Mouse (Mus musculus): ENCODE results near the gene Ifnar2.
A peak's percentile ranks its signal among the peaks of the same experiment; 100 is the strongest.

The Ifnar2 gene

DNA sequence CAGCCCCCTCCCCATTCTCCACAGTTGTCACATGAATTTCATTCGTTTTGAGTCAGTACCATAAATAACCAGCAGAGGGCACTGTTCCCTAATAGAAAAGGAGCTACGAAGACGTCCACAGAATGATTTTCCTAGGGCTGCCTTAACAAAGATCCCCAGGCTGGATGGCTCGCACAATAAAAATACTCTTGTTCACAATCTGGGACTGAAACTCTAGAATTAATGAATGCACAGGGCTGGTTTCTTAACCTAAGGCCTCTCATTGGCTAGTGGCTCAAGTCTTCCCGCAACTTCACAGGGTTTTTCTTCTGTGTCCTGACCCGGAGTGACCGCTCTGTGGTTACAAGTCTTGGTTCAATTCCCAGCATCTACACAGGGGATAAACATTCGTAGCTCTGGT lies 14.0 kb upstream of the Ifnar2 start:
- DNase-seq (ENCODE audit: low spot score) = peak; percentile 81

DNA sequence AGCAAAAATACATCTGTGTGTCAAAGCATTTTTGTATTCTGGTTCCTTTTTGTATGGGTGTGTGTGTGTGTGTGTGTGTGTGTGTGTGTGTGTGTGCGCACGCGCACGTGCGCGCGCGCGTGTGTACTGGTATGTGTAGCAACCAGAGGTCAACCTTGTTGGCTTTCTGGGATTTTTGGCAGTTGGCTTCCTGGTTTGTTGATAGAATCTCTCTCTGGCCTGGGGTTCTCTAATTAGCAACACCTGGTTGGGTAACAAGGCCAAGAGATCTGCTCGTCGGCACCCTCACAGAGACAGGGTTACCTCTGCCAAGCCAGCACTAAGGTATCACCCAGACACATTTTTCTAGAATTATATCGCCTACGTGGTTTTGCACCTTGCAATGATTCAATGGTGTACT lies 13.1 kb upstream of the Ifnar2 start:
- DNase-seq (ENCODE audit: low spot score) = no peak

DNA sequence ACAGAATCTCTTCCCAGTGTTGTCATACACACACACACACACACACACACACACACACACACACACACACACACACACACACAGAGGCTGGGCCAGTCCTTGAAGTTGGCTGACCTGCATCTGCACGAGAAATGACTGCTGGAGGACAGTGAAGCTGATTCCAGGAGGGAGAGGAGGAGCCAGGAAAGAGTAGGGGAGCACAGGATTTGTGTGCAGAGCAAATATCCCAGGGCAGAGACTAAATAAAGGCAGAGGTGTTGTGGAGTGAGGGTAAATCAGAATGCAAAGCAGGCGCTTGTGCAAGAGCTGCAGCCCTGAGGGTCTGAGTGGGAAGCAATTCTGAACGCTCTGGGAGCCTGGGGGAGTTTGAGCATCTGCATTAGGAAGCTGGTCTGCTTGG lies 12.4 kb upstream of the Ifnar2 start:
- DNase-seq (ENCODE audit: low spot score) = no peak

DNA sequence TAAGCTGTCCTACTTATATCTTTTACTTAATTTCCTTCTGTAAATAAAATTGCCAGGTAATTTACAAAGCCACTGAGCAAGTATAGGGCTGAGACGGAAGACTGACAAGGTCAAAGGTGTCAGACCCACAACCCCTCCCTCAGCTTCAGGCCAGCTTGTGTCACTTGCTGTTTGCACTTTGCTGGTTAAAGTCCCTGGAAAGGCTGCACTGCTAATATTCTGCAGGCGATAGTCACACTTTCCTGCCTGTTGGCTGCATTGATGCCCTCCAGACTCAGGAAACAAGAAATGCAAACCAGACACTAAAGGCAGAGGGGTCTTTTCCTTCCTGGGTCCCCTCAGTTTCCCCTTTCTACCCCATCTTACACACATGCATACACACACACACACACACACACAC lies 10.6 kb upstream of the Ifnar2 start:
- DNase-seq (ENCODE audit: low spot score) = no peak

DNA sequence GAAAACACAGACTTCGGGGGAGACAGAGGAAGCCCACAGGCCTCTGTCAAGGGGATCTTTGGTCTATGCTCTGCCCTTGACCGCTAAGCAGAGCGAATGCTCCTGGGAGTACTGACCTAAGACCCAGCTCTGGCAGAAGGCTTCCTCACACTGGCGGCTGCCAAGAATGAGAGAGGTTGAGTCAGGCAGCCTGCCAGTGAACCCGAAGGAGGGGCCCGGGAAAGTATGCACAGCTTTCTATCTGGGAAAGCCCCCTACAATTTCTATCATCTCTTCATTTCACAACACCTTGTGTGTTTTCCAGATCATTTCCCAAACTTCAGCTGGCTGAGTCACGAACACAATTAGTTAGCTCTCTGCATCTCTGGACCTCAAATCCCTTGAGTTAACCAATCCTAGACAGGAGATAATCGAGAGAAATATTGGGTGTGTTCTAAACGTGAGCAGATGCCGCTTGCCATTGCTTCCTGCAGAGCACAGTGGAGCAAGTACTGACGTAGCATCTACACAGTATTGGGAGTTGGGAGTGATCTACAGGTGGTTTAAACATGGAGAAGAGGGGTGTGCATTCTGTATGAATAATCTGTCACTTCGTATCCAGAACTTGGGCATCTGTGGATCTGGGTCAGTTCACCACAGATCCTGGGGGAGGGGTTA lies 9.8 kb upstream of the Ifnar2 start:
- DNase-seq (ENCODE audit: low spot score) = peak; percentile 74

DNA sequence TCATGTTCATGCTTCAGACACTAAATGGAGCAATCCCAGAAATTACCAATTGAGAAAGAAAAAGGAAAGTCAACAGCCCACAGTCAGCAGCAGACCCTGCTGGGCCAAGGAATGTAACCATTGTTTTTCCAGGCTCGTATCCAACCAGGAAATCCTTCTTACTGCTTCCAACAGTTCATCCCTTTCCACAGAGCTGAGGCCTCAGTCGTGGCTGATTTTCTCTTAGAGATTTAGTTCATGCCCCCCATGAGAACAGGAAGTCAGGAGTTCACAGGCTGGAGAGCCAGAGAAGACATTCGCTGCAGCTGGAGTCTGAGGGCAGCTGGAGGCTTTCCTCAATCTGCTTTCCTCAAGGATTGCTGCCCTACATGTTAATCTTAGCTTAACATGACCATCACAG lies 9.1 kb upstream of the Ifnar2 start:
- peak; percentile 81 for DNase-seq (ENCODE audit: low spot score)

DNA sequence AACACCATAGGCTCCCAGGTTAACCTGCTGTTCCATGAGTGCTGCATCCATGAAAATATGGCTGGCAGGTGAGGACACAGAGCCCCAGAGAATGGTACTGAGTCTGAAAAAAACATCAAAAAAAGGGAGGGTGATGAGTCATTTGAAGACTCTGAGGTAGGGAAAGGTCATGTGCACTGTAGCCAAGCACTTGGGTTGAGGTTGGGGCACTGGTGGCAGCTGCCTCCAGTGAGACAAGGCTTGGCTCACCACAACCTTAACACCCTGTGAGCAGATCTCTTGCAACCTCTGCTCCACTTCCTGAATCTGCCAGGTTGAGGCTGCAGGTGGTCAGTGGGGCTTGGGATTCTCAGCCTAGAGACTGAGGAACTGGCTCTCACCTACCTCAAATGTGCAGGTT lies 6.0 kb upstream of the Ifnar2 start:
- DNase-seq (ENCODE audit: low spot score) = no peak

DNA sequence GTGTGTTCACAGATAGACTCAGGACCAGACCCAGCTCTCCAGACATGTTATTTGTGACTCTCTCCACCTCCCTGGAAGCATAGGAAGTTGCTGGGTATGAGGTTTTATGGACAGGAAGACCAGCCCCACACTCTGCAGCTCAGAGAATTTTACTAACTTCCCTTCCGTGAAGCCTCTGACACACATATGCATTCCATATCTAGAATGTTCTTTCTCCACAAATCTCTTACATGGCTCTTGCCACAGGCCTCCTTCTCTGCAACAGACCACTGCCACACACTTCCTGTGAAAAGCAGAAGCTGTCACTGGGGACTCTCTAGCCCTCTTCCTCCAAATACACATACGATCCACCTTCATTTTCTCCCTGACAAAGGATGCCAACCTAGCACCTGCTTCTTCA lies 5.5 kb upstream of the Ifnar2 start:
- no peak for DNase-seq (ENCODE audit: low spot score)

DNA sequence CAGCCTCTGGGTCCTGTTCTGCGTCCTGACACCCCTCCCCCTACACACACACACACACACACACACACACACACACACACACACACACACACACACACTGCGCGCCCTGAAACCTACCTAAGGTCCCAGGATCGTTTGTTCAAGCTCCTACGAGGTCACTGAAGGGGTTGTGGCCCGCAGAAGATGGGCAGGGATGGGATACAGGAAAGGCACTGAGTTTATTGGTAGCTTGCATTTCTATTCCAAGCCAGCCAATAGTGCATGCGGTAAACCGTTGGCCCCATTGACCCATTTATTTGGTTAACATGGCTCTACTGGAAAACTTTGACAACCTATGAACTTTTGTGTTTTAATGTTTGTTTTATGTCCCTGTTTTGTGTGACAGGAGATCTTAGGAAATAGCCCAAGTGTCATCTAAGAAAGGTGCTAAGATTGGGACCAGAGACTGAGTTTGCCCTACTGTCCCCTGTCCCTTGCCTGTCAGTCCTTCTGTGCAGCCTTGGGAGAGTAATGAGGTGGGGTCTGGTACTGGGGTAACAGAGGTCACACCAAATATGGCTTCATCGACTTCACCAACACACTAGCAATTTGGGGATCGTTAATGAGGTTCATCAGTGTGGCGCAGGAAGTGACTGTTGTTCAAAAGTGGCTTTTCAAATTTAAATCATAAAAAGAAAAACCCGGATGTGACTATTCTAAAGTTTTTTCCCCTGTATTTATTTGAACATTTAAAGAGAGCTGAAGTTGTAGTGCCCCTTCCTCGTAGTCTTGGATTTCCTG lies 1.1 kb downstream of the Ifnar2 start:
- DNase-seq (ENCODE audit: low spot score) = no peak

DNA sequence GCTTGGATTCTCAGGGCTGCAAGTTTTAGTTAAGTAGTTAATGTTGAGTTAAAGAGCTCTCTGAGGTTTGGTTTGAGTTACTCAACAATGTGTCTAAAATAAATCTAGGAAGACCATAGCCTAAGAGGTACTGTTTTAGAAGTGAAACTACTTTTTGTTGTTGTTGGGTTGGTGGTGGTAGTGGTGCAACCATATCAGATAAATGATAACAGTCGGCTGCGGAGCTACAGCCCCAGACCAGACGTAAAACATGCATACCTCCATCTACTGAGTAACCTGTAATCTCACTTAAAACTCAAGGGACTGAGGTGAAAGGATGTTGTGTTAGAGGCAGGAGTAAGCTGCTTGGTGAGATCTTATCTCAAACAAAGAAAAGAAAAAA lies 1.7 kb downstream of the Ifnar2 start:
- no peak for DNase-seq (ENCODE audit: low spot score)

DNA sequence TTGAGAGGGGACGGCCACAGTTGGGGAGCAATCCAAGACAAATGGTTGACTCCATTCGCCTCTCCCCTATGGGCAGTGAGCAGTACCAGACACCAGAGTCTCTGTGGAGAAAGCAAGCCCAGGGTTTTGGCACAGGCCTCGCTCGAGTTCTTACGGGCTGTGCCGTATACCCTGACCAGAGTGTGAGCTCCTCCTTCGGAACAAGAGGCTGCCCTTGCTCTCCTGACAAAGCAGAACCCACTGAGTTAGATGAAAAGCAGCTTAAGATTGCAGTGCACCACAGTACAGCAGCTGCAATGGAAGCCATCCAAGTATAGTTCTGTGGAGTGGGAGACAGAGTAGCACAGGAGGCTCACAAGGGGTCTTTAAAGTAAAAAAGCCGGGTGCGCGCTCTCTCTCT lies 4.1 kb downstream of the Ifnar2 start:
- no peak for DNase-seq (ENCODE audit: low spot score)

DNA sequence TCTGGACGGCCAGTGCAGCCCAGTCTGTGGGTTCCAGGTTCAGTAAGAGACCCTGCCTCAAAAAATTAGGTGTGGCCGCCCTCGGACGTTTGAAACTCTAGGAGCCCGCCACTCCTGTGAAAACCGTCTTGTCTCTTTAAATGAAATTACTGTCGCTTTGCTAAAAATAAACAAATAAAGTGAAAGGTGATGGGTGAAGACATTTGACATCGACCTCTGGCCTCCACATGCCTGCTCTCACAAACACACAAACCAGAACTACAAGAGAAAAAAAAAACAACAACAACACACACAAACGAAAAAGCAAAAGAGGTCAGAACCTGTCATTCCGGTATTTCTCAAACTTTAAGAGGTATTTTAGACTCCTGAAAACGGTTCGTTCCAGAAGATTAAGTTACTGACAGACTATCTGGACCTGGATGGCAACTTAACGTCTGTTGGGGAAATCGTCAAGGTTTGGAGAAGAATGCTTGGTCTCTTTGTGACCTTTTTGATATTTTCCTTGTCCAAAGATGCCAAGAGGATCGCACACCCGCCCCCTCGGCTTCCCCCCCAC lies 5.9 kb downstream of the Ifnar2 start:
- DNase-seq (ENCODE audit: low spot score) = no peak

DNA sequence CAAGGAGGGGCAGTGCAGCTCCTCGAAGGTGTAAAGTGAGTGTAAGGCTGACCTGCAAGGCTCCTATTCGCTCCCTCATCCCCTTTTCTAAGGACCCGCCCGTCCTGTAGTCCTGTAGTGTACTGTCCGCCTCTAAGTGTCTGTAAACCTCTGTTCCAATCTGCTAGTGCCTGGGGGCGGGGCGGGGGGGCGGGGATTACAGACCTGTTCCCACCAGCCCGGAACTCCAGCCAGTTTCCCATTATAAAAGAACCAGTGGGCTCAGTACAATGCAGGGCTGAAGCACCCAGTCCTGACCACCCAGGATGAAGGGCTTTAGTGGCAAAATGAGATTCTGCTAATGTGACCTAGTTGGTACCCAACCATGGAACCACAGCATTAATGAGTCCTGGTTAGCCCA lies 6.4 kb downstream of the Ifnar2 start:
- no peak for DNase-seq (ENCODE audit: low spot score)

DNA sequence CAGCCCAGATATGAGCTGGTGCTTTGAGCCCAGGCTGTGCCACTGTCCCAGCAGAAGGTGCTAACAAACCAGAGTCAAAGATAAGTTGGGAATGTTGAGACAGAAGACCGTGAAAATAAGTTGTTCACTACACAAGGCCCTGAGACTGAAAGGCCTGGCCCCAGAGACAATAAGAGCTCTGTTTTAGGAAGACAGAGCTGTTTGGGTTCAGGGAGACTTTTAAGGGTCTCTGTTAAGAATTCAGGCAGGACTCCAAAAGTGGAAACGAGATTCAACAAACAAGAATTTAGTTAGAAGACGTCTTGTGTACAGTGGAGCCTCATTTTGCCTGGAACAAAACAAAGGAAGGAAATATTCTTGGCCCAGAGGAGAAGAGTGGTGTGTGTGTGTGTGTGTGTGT lies 6.8 kb downstream of the Ifnar2 start:
- DNase-seq (ENCODE audit: low spot score) = no peak

DNA sequence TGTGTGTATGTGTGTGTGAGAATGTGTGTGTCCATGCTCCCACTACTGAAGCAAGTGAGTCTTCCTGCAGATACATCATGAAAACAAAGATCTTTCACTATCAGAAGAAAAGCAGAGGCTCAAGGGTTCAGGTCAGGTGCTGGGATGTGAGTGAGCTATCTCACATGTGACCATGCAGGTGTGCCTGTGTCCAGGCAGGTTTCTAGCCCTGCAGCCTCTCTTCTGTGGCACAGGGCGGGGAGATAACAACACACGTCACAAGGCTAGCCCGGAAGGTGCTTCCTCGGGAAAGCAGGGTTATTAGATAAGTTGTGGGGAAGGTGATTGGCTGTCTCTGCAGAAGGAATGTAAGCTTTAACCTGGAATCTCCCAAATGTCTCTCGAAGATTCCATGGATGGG lies 7.6 kb downstream of the Ifnar2 start:
- no peak for DNase-seq (ENCODE audit: low spot score)

DNA sequence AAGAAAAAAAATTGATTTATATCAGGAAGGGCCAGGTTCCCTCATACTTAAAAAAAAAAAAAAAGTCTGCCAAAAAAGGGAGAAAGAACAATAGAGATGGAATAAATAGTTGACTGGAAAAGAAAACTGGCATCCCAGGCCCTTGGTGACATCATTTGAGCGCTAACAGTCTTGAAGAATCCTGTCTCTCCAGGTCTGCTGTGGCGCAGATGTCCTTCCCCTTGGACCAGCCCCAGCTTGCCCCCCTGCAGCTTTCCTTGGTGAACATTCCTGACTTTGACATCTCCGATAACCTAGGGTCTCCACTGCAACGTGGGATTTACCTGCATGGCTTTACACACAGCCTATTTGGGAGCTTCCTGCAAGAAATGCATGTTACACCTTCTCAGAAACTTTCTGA lies 9.0 kb downstream of the Ifnar2 start:
- DNase-seq (ENCODE audit: low spot score) = no peak

DNA sequence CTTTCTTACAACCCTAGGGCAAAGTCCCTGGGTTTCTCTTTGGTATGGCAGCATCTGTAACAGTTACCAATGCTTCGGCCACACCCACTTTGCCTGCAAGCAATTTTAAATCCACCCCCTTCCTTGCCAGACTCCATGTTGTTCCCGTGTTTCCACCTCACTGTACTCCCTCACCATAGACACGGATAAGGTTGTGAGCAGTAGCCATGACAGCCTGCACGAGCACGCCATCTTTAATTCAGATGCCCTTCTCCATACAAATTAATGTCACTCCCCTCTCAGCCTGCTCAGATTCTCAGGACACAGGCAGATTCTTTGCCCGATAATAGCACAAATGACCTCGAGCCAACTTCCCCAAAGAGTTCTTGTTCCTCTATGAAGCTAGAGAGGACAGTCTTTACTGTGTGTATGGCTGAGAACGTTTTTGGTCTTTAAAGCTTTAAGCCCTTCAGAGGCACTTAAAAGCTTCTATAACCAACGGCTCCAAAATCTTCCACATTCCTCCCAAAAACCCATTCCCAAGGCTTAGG lies 9.7 kb downstream of the Ifnar2 start:
- DNase-seq (ENCODE audit: low spot score) = no peak

DNA sequence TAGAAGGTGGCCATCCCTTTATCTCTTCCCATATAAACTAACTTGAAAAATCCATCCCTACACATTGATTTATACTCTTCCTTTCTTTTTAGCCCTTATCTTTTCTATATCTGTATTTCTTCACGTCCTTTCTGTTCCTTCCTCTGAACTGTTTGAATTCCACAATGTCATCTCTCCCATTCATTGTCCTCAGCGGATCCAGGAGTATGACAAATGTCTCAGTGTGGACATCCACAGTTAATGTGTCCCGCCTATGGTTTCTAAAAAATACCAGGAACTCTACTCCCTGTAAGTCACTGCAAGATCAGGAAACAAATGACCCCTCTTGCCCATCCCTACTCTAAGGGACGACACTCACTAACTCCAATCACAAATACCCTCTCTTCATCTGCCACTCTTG lies 11.6 kb downstream of the Ifnar2 start:
- no peak for DNase-seq (ENCODE audit: low spot score)

DNA sequence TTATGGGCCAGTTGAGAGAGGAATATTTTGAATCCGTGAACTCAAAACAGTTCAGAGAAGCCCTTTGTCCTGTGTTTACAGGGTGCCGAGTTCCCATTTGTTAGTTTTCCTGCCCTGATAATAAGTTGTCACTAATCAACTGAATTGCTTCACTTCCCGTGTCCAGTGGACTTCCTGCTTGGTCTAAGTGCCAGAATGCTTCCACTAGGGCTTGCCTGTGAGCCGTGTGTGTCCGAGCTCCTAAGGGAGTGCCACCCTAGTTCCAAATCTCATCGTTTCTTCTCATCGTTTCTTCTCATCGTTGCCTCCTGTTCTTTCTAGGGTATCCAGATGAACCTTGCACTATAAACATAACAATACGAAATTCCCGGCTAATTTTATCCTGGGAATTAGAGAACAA lies 13.0 kb downstream of the Ifnar2 start:
- peak; percentile 83 for DNase-seq (ENCODE audit: low spot score)

DNA sequence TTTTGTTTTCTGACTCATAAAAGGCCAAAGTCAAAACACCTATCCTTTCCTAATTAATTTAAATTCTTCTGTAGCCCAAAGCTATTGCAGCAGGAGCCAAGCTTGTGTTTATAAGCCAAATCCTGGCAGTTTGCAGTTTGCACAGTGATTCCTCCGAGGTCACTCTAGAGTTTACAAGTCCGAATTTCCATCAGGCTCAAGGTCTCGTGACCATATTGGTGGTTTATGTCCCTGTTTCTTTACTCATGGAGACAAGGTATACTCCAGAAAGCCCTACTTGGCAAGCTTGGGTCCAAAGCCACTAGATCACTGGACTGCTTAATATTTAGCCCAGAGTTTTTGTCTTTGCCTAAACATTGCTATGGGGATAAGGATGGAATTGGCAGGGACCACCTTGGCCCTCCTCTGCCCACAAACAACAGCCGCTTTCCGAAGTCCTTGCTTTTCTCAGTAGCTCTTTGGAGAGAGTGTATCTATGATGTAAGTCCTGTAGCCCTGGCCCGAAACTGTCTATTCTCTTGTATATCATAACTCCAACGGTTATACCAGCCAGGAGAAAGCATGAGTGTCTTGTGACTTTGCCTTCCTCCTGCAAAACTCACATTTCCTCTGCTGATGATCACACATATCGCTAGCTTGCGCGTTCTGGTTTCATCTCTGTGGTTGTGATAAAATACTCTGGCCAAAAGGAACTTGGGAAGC lies 14.0 kb downstream of the Ifnar2 start:
- DNase-seq (ENCODE audit: low spot score) = no peak

DNA sequence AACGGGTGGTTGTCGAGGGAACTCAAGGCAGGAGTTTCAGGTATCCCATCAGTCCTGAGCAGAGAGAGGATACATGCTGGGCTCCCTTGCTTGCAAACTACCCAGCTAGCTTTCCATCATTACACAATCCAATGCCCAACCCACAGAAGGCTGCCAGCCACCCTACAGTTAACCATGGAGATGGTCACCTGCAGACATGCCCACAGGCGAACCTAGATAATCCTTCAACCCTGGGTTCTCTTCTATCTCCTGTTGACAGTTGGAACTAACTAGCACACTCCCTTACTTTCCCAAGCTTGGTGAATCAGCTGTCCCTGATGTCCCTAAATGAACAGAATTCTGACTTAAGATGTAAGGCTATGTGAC lies 14.5 kb downstream of the Ifnar2 start:
- no peak for DNase-seq (ENCODE audit: low spot score)

DNA sequence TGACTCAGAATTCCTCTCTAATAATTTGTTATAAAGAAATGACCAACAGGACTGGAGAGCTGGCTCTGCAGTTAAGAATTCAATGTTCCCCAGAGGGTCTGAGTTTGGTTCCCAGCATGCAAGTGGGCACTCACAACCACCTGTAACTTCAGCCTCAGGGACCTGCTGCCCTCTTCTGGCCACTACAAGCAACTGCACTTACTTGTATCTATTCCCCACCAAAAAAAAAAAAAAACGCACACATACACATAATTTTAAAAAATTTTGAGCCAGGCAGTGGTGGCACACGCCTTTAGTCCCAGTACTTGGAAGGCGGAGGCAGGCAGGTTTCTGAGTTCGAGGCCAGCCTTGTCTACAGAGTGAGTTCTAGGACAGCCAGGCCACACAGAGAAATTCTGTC lies 17.5 kb downstream of the Ifnar2 start:
- DNase-seq (ENCODE audit: low spot score) = no peak

DNA sequence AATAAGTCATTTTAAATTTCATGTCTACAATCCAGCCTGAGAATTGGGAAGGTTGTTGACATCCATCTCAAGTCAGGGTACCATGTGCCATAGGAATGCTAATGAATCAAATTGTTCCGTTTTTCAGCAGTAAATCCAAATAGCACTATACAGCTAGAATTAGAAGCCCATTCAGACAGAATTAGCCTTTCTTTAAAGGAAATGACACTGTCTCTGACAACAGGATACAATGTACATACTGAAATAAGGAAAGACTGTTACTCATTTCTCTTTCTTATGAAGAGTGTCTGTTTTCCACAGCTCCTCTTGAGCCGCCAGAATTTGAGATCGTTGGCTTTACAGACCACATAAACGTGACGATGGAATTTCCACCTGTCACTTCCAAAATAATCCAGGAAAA lies 18.8 kb downstream of the Ifnar2 start, which contains the start of gene Gm21970:
Gene Gm21970 (plus strand): TSS at position 301 of the 400 bp plus-strand sequence.
- no peak for DNase-seq (ENCODE audit: low spot score)
